Mouse (Mus musculus) cerebellum, adult 9-10 months (tissue): ENCODE data around the gene Gm19684.
"Not testable (repeated sequence)": the region's sequence is repeated elsewhere in the genome, so short reads cannot be mapped to it uniquely, and the experiment has no call there.

Source experiments
- DNase-seq: peaks from one replicate; pipeline ENCODE4 v3.0.0; 2022

Gene Gm19684

GRCm38 (mm10) chr17:36131516-36132265 is 10.2 kb downstream of the Gm19684 start:
- no peak for DNase-seq

GRCm38 (mm10) chr17:36135421-36136231 is 14.1 kb downstream of the Gm19684 start:
- not testable (repeated sequence) for DNase-seq

- not testable (repeated sequence) for DNase-seq
Measured at GRCm38 (mm10) chr17:36136299-36136848, 14.9 kb downstream of the Gm19684 start.

- DNase-seq: no peak
Measured at GRCm38 (mm10) chr17:36145111-36145860, 23.8 kb downstream of the Gm19684 start.

GRCm38 (mm10) chr17:36145861-36146156 is 24.3 kb downstream of the Gm19684 start:
- DNase-seq: not testable (repeated sequence)

- DNase-seq: not testable (repeated sequence)
Measured at GRCm38 (mm10) chr17:36146937-36147336, 25.5 kb downstream of the Gm19684 start.

- DNase-seq: not testable (repeated sequence)
Measured at GRCm38 (mm10) chr17:36148468-36148867, 27.0 kb downstream of the Gm19684 start.

- not testable (repeated sequence) for DNase-seq
Measured at GRCm38 (mm10) chr17:36151200-36151599, 29.7 kb downstream of the Gm19684 start.

GRCm38 (mm10) chr17:36154271-36155149 is 33.0 kb downstream of the Gm19684 start:
- no peak for DNase-seq

GRCm38 (mm10) chr17:36157782-36158181 is 36.3 kb downstream of the Gm19684 start:
- DNase-seq: not testable (repeated sequence)

GRCm38 (mm10) chr17:36158264-36158663 is 36.8 kb downstream of the Gm19684 start:
- not testable (repeated sequence) for DNase-seq

- no peak for DNase-seq
Measured at GRCm38 (mm10) chr17:36161129-36162051, 39.9 kb downstream of the Gm19684 start.

- DNase-seq: not testable (repeated sequence)
Measured at GRCm38 (mm10) chr17:36166901-36167300, 45.4 kb downstream of the Gm19684 start.

- DNase-seq: no peak
Measured at GRCm38 (mm10) chr17:36167306-36168038, 46.0 kb downstream of the Gm19684 start.

GRCm38 (mm10) chr17:36168039-36168652 is 46.7 kb downstream of the Gm19684 start, which contains the start of gene Gm8909:
Gene Gm8909 (minus strand): TSS chr17:36168537.
- DNase-seq: no peak

- not testable (repeated sequence) for DNase-seq
Measured at GRCm38 (mm10) chr17:36169094-36169493, 47.6 kb downstream of the Gm19684 start.

GRCm38 (mm10) chr17:36169753-36170152 is 48.3 kb downstream of the Gm19684 start:
- no peak for DNase-seq

GRCm38 (mm10) chr17:36170287-36170814 is 48.9 kb downstream of the Gm19684 start:
- no peak for DNase-seq

- not testable (repeated sequence) for DNase-seq
Measured at GRCm38 (mm10) chr17:36176132-36176531, 54.7 kb downstream of the Gm19684 start.
